Mouse (Mus musculus): ENCODE measurements at regions not wholly inside any gene's neighbourhood (a gene's known extent, or its start where the extent isn't known, plus 50 kb on each side); places are given as distances from the start of the nearest gene placed in this dataset.

- Histone ChIP-seq H3K27ac (no peak overlapping the region), H3K4me3 (no peak overlapping the region)
- DNase-seq (ENCODE audit: low spot score in 2 of 2) = no peak
- no peak for TF ChIP-seq CTCF (conservative IDR thresholded peaks at IDR 0.05)
These were observed 64.8 kb downstream of the Dnajb9 start for GRCm38 (mm10) chr12:44145321-44145720.

GRCm38 (mm10) chr12:44139026-44139425, 71.1 kb downstream of the Dnajb9 start:
- no peak for DNase-seq (ENCODE audit: low spot score in 2 of 2)
- no peak for TF ChIP-seq CTCF (conservative IDR thresholded peaks at IDR 0.05)
- H3K27ac ChIP-seq = no peak overlapping the region
- no peak overlapping the region for H3K4me3 ChIP-seq

GRCm38 (mm10) chr12:44128874-44129273, 81.3 kb downstream of the Dnajb9 start:
- no peak overlapping the region for H3K27ac ChIP-seq
- no peak overlapping the region for H3K4me3 ChIP-seq
- no peak for DNase-seq (ENCODE audit: low spot score in 2 of 2)
- no peak for TF ChIP-seq CTCF (conservative IDR thresholded peaks at IDR 0.05)

GRCm38 (mm10) chr12:44105085-44105484, 105.0 kb downstream of the Dnajb9 start:
- no peak overlapping the region for H3K4me3 ChIP-seq
- TF ChIP-seq CTCF (conservative IDR thresholded peaks at IDR 0.05) = peak; percentile 86

GRCm38 (mm10) chr12:44099188-44099587, 110.9 kb downstream of the Dnajb9 start:
- no peak overlapping the region for H3K4me3 ChIP-seq
- DNase-seq (ENCODE audit: low spot score in 2 of 2) = no peak
- TF ChIP-seq CTCF (conservative IDR thresholded peaks at IDR 0.05) = no peak
- no peak overlapping the region for H3K27ac ChIP-seq

More at GRCm38 (mm10) chr12:44105085-44105484, 105.0 kb downstream of the Dnajb9 start:
- DNase-seq (ENCODE audit: low spot score in 2 of 2) = peak; percentile 21 to 36
- no peak overlapping the region for H3K27ac ChIP-seq

GRCm38 (mm10) chr12:44071766-44072165, 138.4 kb downstream of the Dnajb9 start:
- H3K27ac ChIP-seq = no peak overlapping the region
- no peak overlapping the region for H3K4me3 ChIP-seq
- TF ChIP-seq CTCF (conservative IDR thresholded peaks at IDR 0.05) = no peak
- DNase-seq (ENCODE audit: low spot score in 2 of 2) = no peak

GRCm38 (mm10) chr12:44056493-44057163, 153.5 kb downstream of the Dnajb9 start:
- Histone ChIP-seq H3K27ac (no peak overlapping the region), H3K4me3 (no peak overlapping the region)
- TF ChIP-seq CTCF (conservative IDR thresholded peaks at IDR 0.05) = no peak
- no peak for DNase-seq (ENCODE audit: low spot score in 2 of 2)

GRCm38 (mm10) chr12:44045806-44046205, 164.3 kb downstream of the Dnajb9 start:
- peak in 1 of 2 experiments; percentile 20 for DNase-seq (ENCODE audit: low spot score in 2 of 2)
- H3K4me3 ChIP-seq = no peak overlapping the region
- H3K27ac ChIP-seq = peak overlapping the region; percentile 76
- no peak for TF ChIP-seq CTCF (conservative IDR thresholded peaks at IDR 0.05)

GRCm38 (mm10) chr12:44044388-44045105, 165.6 kb downstream of the Dnajb9 start:
- peak in 1 of 2 experiments; percentile 13 for DNase-seq (ENCODE audit: low spot score in 2 of 2)
- TF ChIP-seq CTCF (conservative IDR thresholded peaks at IDR 0.05) = no peak
- Histone ChIP-seq H3K27ac (peak overlapping the region; percentile 46; the same call in 1 of the 2 replicates), H3K4me3 (peak overlapping the region; percentile 12)

- no peak for TF ChIP-seq CTCF (conservative IDR thresholded peaks at IDR 0.05)
- H3K4me3 ChIP-seq = no peak overlapping the region
- no peak for DNase-seq (ENCODE audit: low spot score in 2 of 2)
- H3K27ac ChIP-seq = no peak overlapping the region
These were observed 203.3 kb downstream of the Dnajb9 start for GRCm38 (mm10) chr12:44006795-44007194.

- no peak for DNase-seq (ENCODE audit: low spot score in 2 of 2)
- no peak overlapping the region for H3K27ac ChIP-seq
- TF ChIP-seq CTCF (conservative IDR thresholded peaks at IDR 0.05) = no peak
These were observed 226.6 kb downstream of the Dnajb9 start for GRCm38 (mm10) chr12:43983548-43983947.

GRCm38 (mm10) chr12:43963973-43964372, 246.2 kb downstream of the Dnajb9 start:
- no peak for DNase-seq (ENCODE audit: low spot score in 2 of 2)
- H3K27ac ChIP-seq = no peak overlapping the region
- no peak overlapping the region for H3K4me3 ChIP-seq
- no peak for TF ChIP-seq CTCF (conservative IDR thresholded peaks at IDR 0.05)

More at GRCm38 (mm10) chr12:43983548-43983947, 226.6 kb downstream of the Dnajb9 start:
- no peak overlapping the region for H3K4me3 ChIP-seq

- TF ChIP-seq CTCF (conservative IDR thresholded peaks at IDR 0.05) = no peak
- no peak overlapping the region for H3K27ac ChIP-seq
- DNase-seq (ENCODE audit: low spot score in 2 of 2) = peak; percentile 13 to 18
- H3K4me3 ChIP-seq = no peak overlapping the region
These were observed 247.5 kb downstream of the Dnajb9 start for GRCm38 (mm10) chr12:43962551-43963120.

Data from layer of hippocampus, adult 2 months (tissue).